ENCODE assay signal across 8 mouse cellular contexts in genomic region chr4:133292901-133293843, GRCm38 (mm10). TPM values are rescaled to one million over a fixed set of nuclear protein-coding genes. Genes with fewer than 3 reads are reported as not detected.
DNase-seq lines count a peak whose midpoint lies in the region; ATAC-seq lines count a peak whose summit lies in the region.

No protein-coding gene starts in this region.

- 46% methylated on average over 24 of the region's 24 CpGs for WGBS in liver, embryonic 11.5 days
- WGBS in forebrain, embryonic 15.5 days = 14% methylated on average over 24 of the region's 24 CpGs
- 13% methylated on average over 24 of the region's 24 CpGs for WGBS in midbrain, embryonic 14.5 days

- H3K36me3 ChIP-seq in liver, embryonic 11.5 days (ENCODE audit: control insufficient read depth, insufficient read depth, low read length) = peaks cover 5% of the 10 kb centered on the region; the same call in 1 of the 2 replicates
- peaks cover 22% of the 10 kb centered on the region for H3K36me3 ChIP-seq in forebrain, embryonic 15.5 days
- H3K36me3 ChIP-seq in midbrain, embryonic 14.5 days (ENCODE audit: control insufficient read depth, insufficient read depth, low read length) = peaks cover 28% of the 10 kb centered on the region

- no peak overlapping the region for H3K4me2 ChIP-seq in liver, embryonic 11.5 days
- H3K4me2 ChIP-seq in forebrain, embryonic 15.5 days (replicated peaks) = no peak overlapping the region
- no peak overlapping the region for H3K4me2 ChIP-seq in midbrain, embryonic 14.5 days (ENCODE audit: low read length)

- no peaks in the 10 kb centered on the region for H3K27me3 ChIP-seq in liver, embryonic 11.5 days (replicated peaks; ENCODE audit: control insufficient read depth, insufficient read depth, low read length)
- no peaks in the 10 kb centered on the region for H3K27me3 ChIP-seq in forebrain, embryonic 15.5 days
- H3K27me3 ChIP-seq in midbrain, embryonic 14.5 days (ENCODE audit: control insufficient read depth, insufficient read depth, low read length) = no peaks in the 10 kb centered on the region

- DNase-seq in liver, embryonic 11.5 days (ENCODE audit: low spot score) = no peak
- no peak for DNase-seq in liver
- DNase-seq in midbrain, embryonic 14.5 days = peak; percentile 51
- peak; percentile 48 to 68 for DNase-seq in thymus, postnatal 36 days
- no peak for DNase-seq in cerebellum, adult 18-20 months
- DNase-seq in frontal cortex, postnatal 25 days (ENCODE audit: low spot score in 2 of 2) = no peak
- no peak for DNase-seq in right cerebral cortex, adult 18-20 months

- H3K27ac ChIP-seq in liver, embryonic 11.5 days (ENCODE audit: low read depth, low read length) = no peak overlapping the region
- peak overlapping the region; percentile 57 for H3K27ac ChIP-seq in forebrain, embryonic 15.5 days (replicated peaks)
- H3K27ac ChIP-seq in midbrain, embryonic 14.5 days (replicated peaks; ENCODE audit: low read depth, low read length) = 0 out of 2 replicates have a peak overlapping the region, but pooled peaks have one; percentile 41

- H3K4me1 ChIP-seq in liver, embryonic 11.5 days (replicated peaks; ENCODE audit: control insufficient read depth, insufficient read depth, low read length) = peaks cover 9% of the 10 kb centered on the region; the same call in 1 of the 2 replicates
- peaks cover 24% of the 10 kb centered on the region for H3K4me1 ChIP-seq in forebrain, embryonic 15.5 days
- H3K4me1 ChIP-seq in midbrain, embryonic 14.5 days (ENCODE audit: control insufficient read depth, insufficient read depth, low read length) = peaks cover 12% of the 10 kb centered on the region

- ATAC-seq in liver, embryonic 11.5 days (replicated peaks; ENCODE audit: low FRiP score) = no peak
- peak; percentile 53 for ATAC-seq in forebrain, embryonic 15.5 days (replicated peaks)
- peak; percentile 18; the same call in 1 of the 2 replicates for ATAC-seq in midbrain, embryonic 14.5 days (ENCODE audit: low FRiP score, low TSS enrichment)

- H3K4me3 ChIP-seq in liver, embryonic 11.5 days (ENCODE audit: low read depth, low read length) = no peak overlapping the region
- no peak overlapping the region for H3K4me3 ChIP-seq in forebrain, embryonic 15.5 days
- H3K4me3 ChIP-seq in midbrain, embryonic 14.5 days (replicated peaks; ENCODE audit: low read depth, low read length) = no peak overlapping the region

- H3K9me3 ChIP-seq in liver, embryonic 11.5 days (ENCODE audit: control insufficient read depth, low read length) = no peaks in the 10 kb centered on the region
- no peaks in the 10 kb centered on the region for H3K9me3 ChIP-seq in forebrain, embryonic 15.5 days
- H3K9me3 ChIP-seq in midbrain, embryonic 14.5 days (ENCODE audit: control insufficient read depth, low read length) = no peaks in the 10 kb centered on the region

- peak overlapping the region; percentile 13; the same call in 1 of the 2 replicates for H3K9ac ChIP-seq in liver, embryonic 11.5 days (ENCODE audit: low read depth, low read length)
- no peak overlapping the region for H3K9ac ChIP-seq in forebrain, embryonic 15.5 days (replicated peaks)
- H3K9ac ChIP-seq in midbrain, embryonic 14.5 days (replicated peaks; ENCODE audit: low read length) = peak overlapping the region; percentile 23; the same call in 1 of the 2 replicates

RNA-seq across cellular contexts. Expression of gene Tmem222, which starts 15.6 kb away (rescaled TPM):
- polyA plus RNA-seq in liver, embryonic 11.5 days (2014; fragmentation: Nextera tagmentation; extraction: Ambion mirVana) = 73.5 and 74.2 TPM in 2 replicates
- 107 and 112 TPM in 2 replicates for polyA plus RNA-seq in forebrain, embryonic 15.5 days (2015; fragmentation: Nextera tagmentation; extraction: Ambion mirVana)
- polyA plus RNA-seq in midbrain, embryonic 14.5 days (2014; fragmentation: Nextera tagmentation; extraction: Ambion mirVana) = 115 and 121 TPM in 2 replicates

RNA-seq across cellular contexts. Expression of gene Sytl1, which starts 30.3 kb away (rescaled TPM):
- 0.39 and 0.52 TPM in 2 replicates for polyA plus RNA-seq in liver, embryonic 11.5 days (2014; fragmentation: Nextera tagmentation; extraction: Ambion mirVana)
- 0.29 and 0.61 TPM in 2 replicates for polyA plus RNA-seq in forebrain, embryonic 15.5 days (2015; fragmentation: Nextera tagmentation; extraction: Ambion mirVana)
- polyA plus RNA-seq in midbrain, embryonic 14.5 days (2014; fragmentation: Nextera tagmentation; extraction: Ambion mirVana) = 0.25 and 0.31 TPM in 2 replicates

RNA-seq across cellular contexts. Expression of gene Map3k6, which starts 52.6 kb away (rescaled TPM):
- polyA plus RNA-seq in liver, embryonic 11.5 days (2014; fragmentation: Nextera tagmentation; extraction: Ambion mirVana) = 2.2 and 3.5 TPM in 2 replicates
- polyA plus RNA-seq in forebrain, embryonic 15.5 days (2015; fragmentation: Nextera tagmentation; extraction: Ambion mirVana) = 1.7 and 1.8 TPM in 2 replicates
- 0.92 and 1.9 TPM in 2 replicates for polyA plus RNA-seq in midbrain, embryonic 14.5 days (2014; fragmentation: Nextera tagmentation; extraction: Ambion mirVana)

Comparison
In these comparisons a context has a peak if more than half of its experiments do, and no peak if none do; other contexts are left out.
1. DNase-seq: peak in midbrain, embryonic 14.5 days (single experiment) and thymus, postnatal 36 days (2 of 2); none in liver, embryonic 11.5 days (single experiment), liver (single experiment), cerebellum, adult 18-20 months (0 of 2), frontal cortex, postnatal 25 days (0 of 2) and right cerebral cortex, adult 18-20 months (single experiment).